ENCODE assay signal across 8 mouse cellular contexts in the genomic region with DNA sequence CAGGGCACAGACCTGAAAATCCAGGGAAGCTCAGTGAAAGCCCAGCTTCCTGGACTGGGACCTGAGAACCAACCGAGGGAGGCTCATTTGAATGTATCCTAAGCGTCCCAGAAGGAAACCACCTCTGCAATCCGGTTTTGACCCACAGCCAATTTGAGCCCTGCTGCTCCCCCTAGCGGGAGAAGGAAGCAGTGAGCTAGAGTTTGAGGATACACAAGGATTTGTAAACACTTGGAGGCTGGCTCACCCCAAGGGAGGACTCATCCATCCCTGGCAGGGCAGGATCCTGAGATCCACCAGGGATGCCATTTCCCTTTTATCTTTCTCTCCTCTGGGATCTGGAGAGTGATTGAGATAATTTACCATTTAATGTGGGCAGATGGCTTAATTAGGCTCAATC. TPM values are rescaled to one million over a fixed set of nuclear protein-coding genes. Genes with fewer than 3 reads are reported as not detected.
DNase-seq lines count a peak whose midpoint lies in the region; ATAC-seq and TF ChIP-seq lines count a peak whose summit lies in the region.

No protein-coding gene starts in this region.

- 6% methylated on average over 4 of the region's 4 CpGs for WGBS in hindbrain, embryonic 12.5 days
- WGBS in limb, embryonic 11.5 days: 10% methylated on average over 4 of the region's 4 CpGs

- no peak overlapping the region for H3K27ac ChIP-seq in hindbrain, embryonic 12.5 days
- no peak overlapping the region for H3K27ac ChIP-seq in limb, embryonic 11.5 days (replicated peaks; ENCODE audit: low read depth, low read length)

- H3K4me2 ChIP-seq in hindbrain, embryonic 12.5 days (replicated peaks): no peak overlapping the region
- H3K4me2 ChIP-seq in limb, embryonic 11.5 days (ENCODE audit: low read depth, severe bottlenecking): no peak overlapping the region

- peak; percentile 55 for DNase-seq in right cerebral cortex, adult 18-20 months
- DNase-seq in right cerebral cortex, postnatal 36 days (ENCODE audit: low spot score in 2 of 2): no peak
- peak; percentile 65 for DNase-seq in brain, embryonic 14.5 days (ENCODE audit: low read depth)
- peak; percentile 84 for DNase-seq in limb, embryonic 11.5 days (ENCODE audit: low spot score)
- DNase-seq in ovary, adult 18-20 months (ENCODE audit: low spot score): peak; percentile 5
- peak; percentile 11 to 66 for DNase-seq in thymus, postnatal 10 days (ENCODE audit: low spot score in 2 of 2)

- no peaks in the 10 kb centered on the region for H3K9me3 ChIP-seq in hindbrain, embryonic 12.5 days (replicated peaks)
- no peaks in the 10 kb centered on the region for H3K9me3 ChIP-seq in limb, embryonic 11.5 days (ENCODE audit: control insufficient read depth, low read length)

- no peaks in the 10 kb centered on the region for H3K27me3 ChIP-seq in hindbrain, embryonic 12.5 days
- H3K27me3 ChIP-seq in limb, embryonic 11.5 days (ENCODE audit: control insufficient read depth, insufficient read depth, low read length): no peaks in the 10 kb centered on the region

- H3K9ac ChIP-seq in hindbrain, embryonic 12.5 days: no peak overlapping the region
- no peak overlapping the region for H3K9ac ChIP-seq in limb, embryonic 11.5 days (ENCODE audit: low read length)

- no peak for TF ChIP-seq POLR2A in brain, embryonic 14.5 days (IDR thresholded peaks at IDR 0.05; ENCODE audit: borderline replicate concordance, extremely low read depth, insufficient read depth, insufficient read length, poor library complexity, severe bottlenecking)

- H3K4me3 ChIP-seq in hindbrain, embryonic 12.5 days: no peak overlapping the region
- no peak overlapping the region for H3K4me3 ChIP-seq in limb, embryonic 11.5 days (ENCODE audit: low read depth, low read length)

- peaks cover 17% of the 10 kb centered on the region; the same call in 1 of the 2 replicates for H3K4me1 ChIP-seq in hindbrain, embryonic 12.5 days
- H3K4me1 ChIP-seq in limb, embryonic 11.5 days (ENCODE audit: control insufficient read depth, insufficient read depth, low read length): no peaks in the 10 kb centered on the region

- TF ChIP-seq CTCF in brain, embryonic 14.5 days (IDR thresholded peaks at IDR 0.05; ENCODE audit: borderline replicate concordance, extremely low read depth, insufficient read depth, insufficient read length): peak; percentile 72

- peak; percentile 66; the same call in 1 of the 2 replicates for ATAC-seq in erythroid progenitor cell, adult 5-6 weeks (replicated peaks; ENCODE audit: low FRiP score, poor library complexity, severe bottlenecking)
- ATAC-seq in hindbrain, embryonic 12.5 days (ENCODE audit: low FRiP score): 0 out of 2 replicates have a peak, but pooled peaks have one; percentile 30
- ATAC-seq in limb, embryonic 11.5 days (ENCODE audit: insufficient number of reproducible peaks, low FRiP score, low TSS enrichment, low read depth): no peak

- no peaks in the 10 kb centered on the region for H3K36me3 ChIP-seq in hindbrain, embryonic 12.5 days
- H3K36me3 ChIP-seq in limb, embryonic 11.5 days (ENCODE audit: control insufficient read depth, insufficient read depth, low read length): no peaks in the 10 kb centered on the region

RNA-seq across cellular contexts. Expression of a gene that starts 45.9 kb away (rescaled TPM):
- 5.2 and 8.3 TPM in 2 replicates for polyA plus RNA-seq in brain, embryonic 14.5 days (2012; rRNA removed)
- 129 and 143 TPM in 2 replicates for total RNA-seq in erythroid progenitor cell, adult 5-6 weeks (2015; ENCODE audit: low replicate concordance)
- 125 and 143 TPM in 2 replicates for total RNA-seq in erythroid progenitor cell, adult 5-6 weeks (2017; ENCODE audit: low replicate concordance)
- polyA plus RNA-seq in hindbrain, embryonic 12.5 days (2016; fragmentation: Nextera tagmentation; extraction: Ambion mirVana): 14.2 and 15.3 TPM in 2 replicates
- 19.0 and 22.6 TPM in 2 replicates for polyA plus RNA-seq in limb, embryonic 11.5 days (2014; fragmentation: Nextera tagmentation; extraction: Ambion mirVana)

Comparison
In these comparisons a context has a peak if more than half of its experiments do, and no peak if none do; other contexts are left out.
1. DNase-seq: peak in right cerebral cortex, adult 18-20 months (single experiment), brain, embryonic 14.5 days (single experiment), limb, embryonic 11.5 days (single experiment), ovary, adult 18-20 months (single experiment) and thymus, postnatal 10 days (2 of 2); none in right cerebral cortex, postnatal 36 days (0 of 2).